Comparison of ENCODE assay signal across 8 mouse cellular contexts in the genomic region with DNA sequence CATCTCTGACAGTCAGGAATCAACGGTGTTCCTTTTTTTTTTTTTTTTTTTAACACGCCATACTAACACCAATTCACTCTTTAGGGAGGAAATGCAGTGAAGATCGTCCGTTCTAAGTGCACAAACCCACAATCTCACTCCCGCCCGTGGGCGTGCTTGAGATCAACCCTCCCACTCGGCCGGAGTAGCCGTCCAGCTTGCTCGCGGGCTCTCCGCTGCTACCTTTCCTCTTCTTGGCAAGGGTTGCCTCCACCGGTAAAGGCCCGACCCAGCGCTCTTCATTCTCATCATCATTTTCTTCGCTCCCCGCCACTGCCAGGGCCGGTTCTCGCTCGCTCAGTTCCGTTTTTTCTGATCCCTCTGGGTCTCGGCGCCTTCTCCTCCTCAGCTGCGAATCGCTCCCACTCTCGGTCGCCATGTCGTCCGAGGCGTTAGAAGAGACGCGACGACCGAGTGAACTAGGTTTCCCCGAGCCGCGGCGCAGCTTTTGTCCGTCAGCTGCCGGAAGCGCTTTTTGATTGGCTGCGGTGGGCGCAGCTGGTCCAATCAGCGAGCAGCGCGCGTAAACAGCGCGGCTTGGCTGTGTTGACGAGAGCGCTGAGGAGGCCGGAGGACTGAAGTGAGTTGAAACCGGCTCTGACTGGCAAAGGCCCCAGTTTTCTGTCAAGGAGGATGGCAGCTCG. TPM values are rescaled to one million over a fixed set of nuclear protein-coding genes. Genes with fewer than 3 reads are reported as not detected.
DNase-seq lines count a peak whose midpoint lies in the region; ATAC-seq and TF ChIP-seq lines count a peak whose summit lies in the region.

A gene (plus strand): TSS at position 228 of the 683 bp plus-strand sequence.
A gene (minus strand): TSS at position 460 of the 683 bp plus-strand sequence.

- H3K27ac ChIP-seq in bone marrow macrophage, adult 2 months (ENCODE audit: insufficient read depth, low read depth, low read length): peak within 1 kb of the TSS; percentile 85
- peak within 1 kb of the TSS; percentile 94 for H3K27ac ChIP-seq in embryonic fibroblast, embryonic 13.5 days (ENCODE audit: insufficient read depth, low read length)
- H3K27ac ChIP-seq in kidney, embryonic 14.5 days (ENCODE audit: low read depth, low read length): peak within 1 kb of the TSS; percentile 81
- peak within 1 kb of the TSS; percentile 97 for H3K27ac ChIP-seq in limb, embryonic 15.5 days

- H3K4me1 ChIP-seq in bone marrow macrophage, adult 2 months (ENCODE audit: control insufficient read depth, insufficient read depth, low read length): 0 out of 2 replicates have a peak, but pooled peaks cover 2% of the 10 kb centered on the region
- peaks cover 2% of the 10 kb centered on the region; the same call in 1 of the 2 replicates for H3K4me1 ChIP-seq in embryonic fibroblast, embryonic 13.5 days (ENCODE audit: control insufficient read depth, insufficient read depth, low read length)
- H3K4me1 ChIP-seq in kidney, embryonic 14.5 days (ENCODE audit: control insufficient read depth, insufficient read depth, low read length): peaks cover 9% of the 10 kb centered on the region
- H3K4me1 ChIP-seq in limb, embryonic 15.5 days: peaks cover 8% of the 10 kb centered on the region

- no peaks in the 10 kb centered on the region for H3K9me3 ChIP-seq in kidney, embryonic 14.5 days (ENCODE audit: control insufficient read depth, low read length)
- H3K9me3 ChIP-seq in limb, embryonic 15.5 days: no peaks in the 10 kb centered on the region

- TF ChIP-seq POLR2A in bone marrow macrophage, adult 2 months (IDR thresholded peaks at IDR 0.05; ENCODE audit: borderline replicate concordance, low read depth, low read length): 0 out of 2 replicates have a peak, but pooled peaks have one; percentile 71
- TF ChIP-seq POLR2A in embryonic fibroblast, embryonic 13.5 days (IDR thresholded peaks at IDR 0.05; ENCODE audit: low read depth, low read length): peak; percentile 96

- H3K9ac ChIP-seq in kidney, embryonic 14.5 days (ENCODE audit: low read depth, low read length): peak within 1 kb of the TSS; percentile 85
- H3K9ac ChIP-seq in limb, embryonic 15.5 days: peak within 1 kb of the TSS; percentile 85

- no peak for TF ChIP-seq CTCF in bone marrow macrophage, adult 2 months (IDR thresholded peaks at IDR 0.05; ENCODE audit: low read depth, low read length)
- no peak for TF ChIP-seq CTCF in embryonic fibroblast, embryonic 13.5 days (IDR thresholded peaks at IDR 0.05; ENCODE audit: borderline replicate concordance, insufficient read depth, low read length)

- peak; percentile 99 for DNase-seq in A20 (ENCODE audit: low read depth, low spot score)
- DNase-seq in heart, adult 9 months (ENCODE audit: low spot score in 2 of 2): peak; percentile 95
- DNase-seq in monocyte, adult 2 months (ENCODE audit: low read depth in 1 of 2, low spot score in 2 of 2): peak; percentile 88 to 95
- DNase-seq in spleen, postnatal 36 days (ENCODE audit: low spot score in 2 of 2): peak; percentile 94 to 95

- peak; percentile 100 for ATAC-seq in kidney, embryonic 14.5 days (ENCODE audit: low FRiP score, low TSS enrichment)
- peak; percentile 97 for ATAC-seq in limb, embryonic 15.5 days (ENCODE audit: insufficient number of reproducible peaks, low FRiP score, low TSS enrichment, low read depth)

- no peaks in the 10 kb centered on the region for H3K27me3 ChIP-seq in kidney, embryonic 14.5 days (ENCODE audit: control insufficient read depth, insufficient read depth, low read length)
- no peaks in the 10 kb centered on the region for H3K27me3 ChIP-seq in limb, embryonic 15.5 days

- H3K4me3 ChIP-seq in bone marrow macrophage, adult 2 months (ENCODE audit: insufficient read depth, low read length): peak within 1 kb of the TSS; percentile 82
- H3K4me3 ChIP-seq in embryonic fibroblast, embryonic 13.5 days (ENCODE audit: insufficient read depth, low read length): peak within 1 kb of the TSS; percentile 94
- H3K4me3 ChIP-seq in kidney, embryonic 14.5 days (ENCODE audit: low read length): peak within 1 kb of the TSS; percentile 83
- H3K4me3 ChIP-seq in limb, embryonic 15.5 days: peak within 1 kb of the TSS; percentile 79

- peak within 1 kb of the TSS; percentile 73 for H3K4me2 ChIP-seq in kidney, embryonic 14.5 days (replicated peaks; ENCODE audit: low read depth, low read length)
- H3K4me2 ChIP-seq in limb, embryonic 15.5 days: peak within 1 kb of the TSS; percentile 70

- H3K36me3 ChIP-seq in kidney, embryonic 14.5 days (ENCODE audit: control insufficient read depth, insufficient read depth, low read length): peaks cover 3% of the 10 kb centered on the region; the same call in 1 of the 2 replicates
- H3K36me3 ChIP-seq in limb, embryonic 15.5 days: peaks cover 6% of the 10 kb centered on the region

- under 1% methylated on average over 55 of the region's 55 CpGs for WGBS in kidney, embryonic 14.5 days
- WGBS in limb, embryonic 15.5 days: under 1% methylated on average over 55 of the region's 55 CpGs

RNA-seq across cellular contexts. Expression of the first gene that starts in this region (rescaled TPM):
- polyA plus RNA-seq in bone marrow macrophage, adult 2 months (2012; ENCODE audit: insufficient read depth, insufficient read length, missing spikeins): 9.6 and 9.8 TPM in 2 replicates
- 12.5 and 23.2 TPM in 2 replicates for polyA plus RNA-seq in embryonic fibroblast, embryonic 13.5 days (2011; ENCODE audit: insufficient read length, low read depth, missing spikeins)
- polyA plus RNA-seq in kidney, embryonic 14.5 days (2014; fragmentation: Nextera tagmentation; extraction: Ambion mirVana): 80.3 and 123 TPM in 2 replicates
- 47.5 and 60.2 TPM in 2 replicates for polyA plus RNA-seq in limb, embryonic 15.5 days (2015; fragmentation: Nextera tagmentation; extraction: Ambion mirVana)

RNA-seq across cellular contexts. Expression of the second gene that starts in this region (rescaled TPM):
- polyA plus RNA-seq in bone marrow macrophage, adult 2 months (2012; ENCODE audit: insufficient read depth, insufficient read length, missing spikeins): 18.1 and 19.9 TPM in 2 replicates
- 14.7 and 20.8 TPM in 2 replicates for polyA plus RNA-seq in embryonic fibroblast, embryonic 13.5 days (2011; ENCODE audit: insufficient read length, low read depth, missing spikeins)
- 19.5 and 21.9 TPM in 2 replicates for polyA plus RNA-seq in kidney, embryonic 14.5 days (2014; fragmentation: Nextera tagmentation; extraction: Ambion mirVana)
- 13.2 and 15.2 TPM in 2 replicates for polyA plus RNA-seq in limb, embryonic 15.5 days (2015; fragmentation: Nextera tagmentation; extraction: Ambion mirVana)

Comparison
In these comparisons a context has a peak if more than half of its experiments do, and no peak if none do; other contexts are left out.
1. Peak in every context shown above with its lines: DNase-seq, ATAC-seq, H3K4me3 ChIP-seq and H3K27ac ChIP-seq.